Mouse (Mus musculus) spleen, postnatal 36 days (tissue): Measurements from ENCODE around the gene Klhdc10.
A peak's percentile ranks its signal among the peaks of the same experiment; 100 is the strongest.
"Not testable (repeated sequence)": the region's sequence is repeated elsewhere in the genome, so short reads cannot be mapped to it uniquely, and the experiment has no call there.

ENCODE experiments used
- DNase-seq, 2 experiments: peaks; one replicate each; pipeline ENCODE4 v3.0.0; 2022; ENCODE audit warnings: low spot score in 2 of 2, mixed read lengths in 1 of 2

Gene Klhdc10

DNA sequence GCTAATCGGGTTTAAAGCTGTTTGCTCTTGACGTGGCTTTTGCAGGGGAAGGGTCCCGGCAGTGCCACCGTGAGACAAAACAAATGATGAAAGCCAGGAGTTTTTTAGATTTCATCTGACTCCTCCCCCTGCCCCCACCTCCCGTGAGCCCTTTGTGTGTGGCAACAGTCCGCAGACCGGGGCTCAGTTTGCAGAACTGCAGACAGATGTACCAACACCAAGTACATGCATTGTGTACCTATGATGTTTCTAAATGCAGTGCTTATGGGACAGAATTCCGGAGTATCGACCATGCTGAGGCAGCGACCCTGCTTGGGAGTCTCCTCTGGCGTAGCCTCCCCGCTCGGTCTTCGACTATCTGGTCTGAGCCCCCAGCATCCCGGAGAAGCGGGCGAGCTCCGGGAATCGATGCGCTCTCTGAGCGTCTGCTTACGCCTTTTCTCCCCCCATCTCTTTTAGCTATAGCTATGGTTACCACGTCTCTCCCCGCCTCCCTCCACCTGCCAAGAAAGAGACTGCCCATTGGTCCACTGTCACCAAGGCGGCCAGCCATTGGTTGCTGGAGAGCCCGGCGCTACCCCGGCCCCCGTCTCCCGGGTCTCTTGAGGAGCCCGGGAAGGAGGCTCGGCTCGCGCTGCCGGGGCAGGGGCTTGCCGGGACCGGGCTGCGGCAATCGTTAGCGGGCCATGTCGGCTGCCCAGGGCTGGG is at the start of gene Klhdc10:
Klhdc10 (plus strand) TSS at position 561 of the 708 bp plus-strand sequence.
- DNase-seq: peak; percentile 97 to 99

DNA sequence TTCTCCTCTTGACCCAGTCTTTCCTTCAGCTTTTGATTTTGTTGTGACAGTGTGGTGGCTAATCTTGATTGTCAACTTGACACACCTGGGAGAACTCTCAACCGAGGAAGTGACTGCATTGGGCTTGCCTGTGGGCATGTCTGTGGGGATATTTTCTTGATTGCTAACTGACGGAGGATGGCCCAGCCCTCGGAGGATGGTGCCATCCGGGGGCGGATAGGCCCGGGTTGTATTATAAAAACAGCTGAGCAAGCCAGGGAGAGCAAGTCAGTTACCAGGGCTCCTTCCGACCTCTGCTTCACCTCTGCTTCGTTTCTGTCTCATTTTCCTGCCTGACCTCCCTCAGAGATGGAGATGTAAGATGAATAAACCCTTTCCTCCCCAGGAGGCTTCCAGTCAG is 48.9 kb upstream of the Klhdc10 start:
- DNase-seq: no peak

DNA sequence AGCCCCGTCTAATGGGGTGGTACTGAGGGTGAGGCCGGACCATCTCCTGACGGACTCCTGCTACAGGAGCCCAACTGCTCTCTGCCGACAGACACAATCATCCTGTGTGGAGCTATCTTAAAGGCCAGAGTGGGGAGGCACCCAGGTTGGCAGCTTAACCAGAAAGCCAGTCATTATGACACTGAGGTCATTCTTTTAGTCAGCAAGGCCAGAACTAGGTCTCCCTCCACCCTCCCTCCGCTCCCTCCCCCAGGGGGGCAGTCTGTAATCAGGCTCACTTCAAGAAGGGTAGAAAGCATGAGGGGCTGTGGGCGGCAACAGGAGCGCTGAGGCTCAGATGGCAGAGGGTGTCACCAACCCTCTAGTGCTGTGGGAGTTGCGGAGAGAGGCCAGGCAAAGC is 48.0 kb upstream of the Klhdc10 start:
- DNase-seq: no peak

DNA sequence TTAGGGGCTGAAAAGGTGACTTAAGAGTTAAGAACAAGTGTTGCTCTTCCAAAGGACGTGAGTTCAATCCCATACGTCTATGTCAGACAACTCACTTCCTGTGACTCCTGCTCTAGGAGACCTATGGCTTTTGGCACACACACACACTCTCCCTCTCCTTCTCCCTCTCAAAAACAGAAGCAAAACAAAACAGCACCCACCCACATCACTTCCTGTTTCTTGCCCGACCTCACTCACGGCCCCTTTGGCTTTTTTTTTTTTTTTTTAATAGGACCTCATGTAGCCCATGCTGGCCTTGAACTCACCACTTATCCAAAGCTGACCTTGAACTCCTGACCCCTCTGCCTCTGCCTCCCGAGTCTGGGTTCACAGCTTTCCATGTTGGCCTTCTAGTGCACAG is 46.9 kb upstream of the Klhdc10 start:
- DNase-seq: peak; percentile 56 to 65

DNA sequence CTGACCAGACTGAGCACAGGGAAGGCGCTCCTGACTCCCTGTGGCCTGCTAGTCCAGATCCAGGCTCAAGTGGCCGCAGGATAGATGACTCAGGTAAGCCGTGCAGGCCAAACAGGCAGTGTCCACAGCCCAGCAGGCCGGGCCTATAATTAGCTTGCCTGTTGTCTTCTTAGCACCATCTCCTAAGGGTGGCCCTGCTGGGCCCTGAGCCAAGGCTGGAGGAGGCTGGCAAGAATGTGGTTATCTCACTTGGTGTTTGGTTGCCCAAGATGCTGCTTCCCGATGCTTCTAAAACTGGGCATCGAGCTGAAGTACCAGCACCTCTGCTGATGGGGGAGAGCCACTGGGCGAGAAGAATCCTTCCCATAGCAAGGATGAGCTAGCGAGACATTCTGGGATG is 46.0 kb upstream of the Klhdc10 start:
- DNase-seq: peak; percentile 52 to 66

DNA sequence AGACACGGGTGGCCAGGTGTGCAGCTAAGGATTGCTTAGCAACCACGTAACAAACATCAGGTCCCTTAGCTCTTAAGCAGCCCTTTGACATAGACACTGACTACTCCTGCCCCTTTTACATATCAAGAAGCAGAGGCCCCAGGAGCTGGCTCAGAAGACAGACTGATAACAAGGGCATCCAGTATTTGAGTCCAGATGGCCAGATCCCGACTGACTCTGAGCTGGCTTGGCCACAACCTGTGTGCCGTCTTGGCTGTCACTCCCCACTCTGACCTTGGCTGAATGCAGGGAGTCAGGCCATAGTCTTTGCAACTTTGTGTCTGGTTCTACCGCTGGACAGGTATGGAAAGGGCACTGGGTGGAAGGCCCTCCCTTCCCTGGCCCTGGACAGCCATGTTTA is 45.5 kb upstream of the Klhdc10 start:
- DNase-seq: no peak

DNA sequence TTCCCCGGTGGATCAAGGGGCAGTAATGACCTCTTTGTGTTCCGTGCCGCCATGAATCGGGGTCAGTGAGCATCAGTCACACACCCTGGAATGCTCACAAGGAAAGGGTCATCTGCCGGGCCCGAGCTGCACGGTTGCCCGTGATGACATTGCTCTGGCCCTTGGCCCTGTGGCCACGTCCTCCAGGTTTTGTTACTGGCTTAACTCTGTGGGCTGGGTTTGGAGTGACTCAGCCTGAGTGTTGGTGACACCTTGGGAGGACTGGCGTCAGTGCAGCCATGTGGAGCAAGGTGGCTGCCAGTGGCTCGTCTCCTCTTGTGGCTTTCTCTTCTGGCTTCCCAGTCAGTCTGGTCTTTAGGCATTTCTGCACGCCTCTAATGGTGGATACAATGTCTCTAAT is 45.0 kb upstream of the Klhdc10 start:
- no peak for DNase-seq

DNA sequence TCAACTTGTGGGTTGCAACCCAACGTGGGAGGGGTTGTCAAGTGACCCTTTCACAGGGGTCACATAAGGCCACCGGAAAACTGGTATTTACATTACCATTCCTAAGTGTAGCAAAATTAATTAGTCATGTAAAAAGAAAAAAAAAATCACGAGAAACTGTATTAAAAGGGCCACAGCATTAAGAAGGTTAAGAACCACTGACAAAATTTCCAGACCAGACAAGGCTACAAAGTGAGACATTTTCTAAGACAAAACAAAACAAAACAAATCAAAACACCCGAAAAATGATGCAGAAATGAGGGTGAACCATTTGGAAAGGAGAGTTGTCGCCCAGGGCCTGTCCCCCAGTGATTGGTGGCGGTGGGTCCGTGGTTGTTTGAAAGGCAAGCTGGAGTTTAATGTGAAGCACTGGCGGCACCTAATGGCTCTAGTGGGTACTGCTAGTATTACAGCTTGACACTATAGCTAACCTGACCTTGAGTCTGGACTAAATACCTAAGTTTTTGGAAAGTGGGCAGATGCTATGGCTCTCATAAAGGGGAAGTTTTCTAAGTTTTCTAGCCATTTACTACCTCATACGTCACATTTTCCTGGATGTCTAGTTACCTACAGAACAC is 44.0 kb upstream of the Klhdc10 start:
- peak; percentile 69 to 77 for DNase-seq

DNA sequence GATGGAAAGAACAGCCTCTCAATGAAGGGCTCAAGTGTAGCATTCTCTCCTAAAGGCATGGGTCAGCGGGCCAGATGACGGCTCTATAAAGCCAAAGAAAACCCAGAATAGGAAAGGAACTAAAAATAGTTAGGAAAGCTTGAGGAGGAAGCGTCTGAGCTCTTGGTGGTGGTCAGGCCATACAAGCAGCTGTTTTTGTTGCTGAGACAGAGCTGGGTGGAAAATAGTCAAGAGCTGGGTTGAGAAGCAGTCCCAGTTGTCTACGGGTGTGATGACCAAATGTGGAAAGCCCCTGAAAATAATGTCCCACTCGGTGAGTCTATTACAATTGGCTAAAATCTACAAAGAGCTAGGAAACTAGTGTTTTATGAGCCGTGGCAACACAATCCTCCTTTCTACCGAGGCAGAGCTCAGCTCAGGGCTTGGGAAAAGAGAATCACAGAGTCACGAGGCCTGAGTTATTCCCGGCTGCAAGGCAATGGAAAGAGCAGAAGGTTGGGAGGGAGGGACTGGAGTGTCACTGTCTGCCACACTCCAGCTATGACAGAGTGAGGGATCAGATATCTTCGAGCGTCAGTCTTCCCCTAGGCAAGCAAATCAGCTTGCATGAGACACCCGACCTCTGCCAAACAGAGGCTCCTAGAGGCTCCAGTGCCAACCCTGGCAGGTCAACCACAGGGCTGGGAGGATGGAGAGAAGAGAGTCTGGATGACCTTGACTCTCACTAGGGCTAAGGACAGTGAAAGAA is 41.7 kb upstream of the Klhdc10 start:
- no peak for DNase-seq

DNA sequence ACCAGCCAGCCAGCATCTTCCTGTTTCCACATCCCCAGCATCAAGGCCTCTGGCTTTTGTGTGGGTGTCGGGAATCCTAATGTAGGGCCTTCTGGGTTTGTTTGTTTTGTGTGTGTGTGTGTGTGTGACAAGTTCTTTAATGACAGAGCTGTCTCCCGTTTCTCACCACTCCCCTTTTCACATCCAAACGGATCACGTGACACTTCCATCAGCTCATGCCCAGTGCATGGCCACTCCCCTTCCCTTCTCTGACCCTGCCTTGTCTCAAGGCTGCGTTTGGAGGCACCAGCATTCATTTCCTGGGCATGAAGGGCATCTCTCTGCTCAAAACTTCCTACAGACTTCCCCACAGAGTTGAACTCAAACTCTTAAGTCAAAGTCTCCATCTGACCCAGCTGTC is 37.9 kb upstream of the Klhdc10 start:
- no peak for DNase-seq

DNA sequence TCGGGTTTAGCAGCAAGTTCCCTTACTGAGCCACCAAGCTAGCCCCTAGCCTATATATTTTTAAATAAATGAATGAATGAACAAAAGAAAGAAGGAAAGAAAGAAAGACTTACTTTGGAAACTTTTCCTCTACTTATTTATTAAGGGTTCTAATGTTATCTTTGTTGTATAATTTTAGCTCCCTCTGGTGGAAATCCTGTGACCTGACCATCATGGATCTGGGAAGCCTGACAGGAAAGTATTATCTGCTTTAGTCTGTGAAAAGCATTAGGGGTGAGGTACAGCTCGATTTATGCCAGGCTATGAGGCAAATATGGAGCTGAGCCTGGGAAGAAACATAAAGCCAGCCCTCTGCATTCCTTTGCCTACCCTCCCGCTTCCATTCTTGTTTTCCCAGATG is 32.4 kb upstream of the Klhdc10 start:
- DNase-seq: no peak

DNA sequence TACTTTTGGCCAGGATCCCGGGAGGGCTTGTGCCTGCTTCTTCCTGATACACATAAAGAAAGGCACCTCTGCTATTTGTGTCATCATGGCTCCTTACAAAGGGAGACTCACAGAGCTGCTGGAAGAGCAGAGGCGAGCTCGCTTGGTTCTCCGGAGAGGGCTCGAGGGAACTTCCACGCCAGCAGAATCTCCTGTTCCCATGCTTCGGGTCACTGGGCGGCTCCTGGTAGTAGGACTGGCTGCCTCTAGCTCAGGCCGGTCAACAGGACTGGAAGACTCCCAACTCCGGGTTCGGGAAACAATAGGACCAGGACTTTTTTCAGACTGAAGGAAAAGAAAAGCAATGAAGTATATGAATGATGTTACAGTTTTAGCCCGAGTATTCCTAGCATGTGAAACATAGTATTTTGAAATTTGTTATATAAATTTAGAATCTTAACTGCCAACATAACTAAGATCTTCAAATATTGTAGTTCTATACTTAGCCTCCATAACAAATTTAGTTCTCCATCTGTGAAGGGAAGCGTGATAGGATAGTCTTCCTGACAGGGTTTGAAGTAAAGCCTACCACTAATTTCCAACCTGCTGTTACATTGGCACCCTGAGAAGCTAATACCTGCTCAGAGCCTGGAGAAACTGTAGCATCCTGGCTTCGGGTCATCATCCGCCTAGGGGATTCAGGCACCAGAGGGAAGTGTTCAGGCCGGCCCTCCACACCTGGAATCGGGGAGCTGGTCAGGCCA is 28.9 kb upstream of the Klhdc10 start:
- DNase-seq: no peak

DNA sequence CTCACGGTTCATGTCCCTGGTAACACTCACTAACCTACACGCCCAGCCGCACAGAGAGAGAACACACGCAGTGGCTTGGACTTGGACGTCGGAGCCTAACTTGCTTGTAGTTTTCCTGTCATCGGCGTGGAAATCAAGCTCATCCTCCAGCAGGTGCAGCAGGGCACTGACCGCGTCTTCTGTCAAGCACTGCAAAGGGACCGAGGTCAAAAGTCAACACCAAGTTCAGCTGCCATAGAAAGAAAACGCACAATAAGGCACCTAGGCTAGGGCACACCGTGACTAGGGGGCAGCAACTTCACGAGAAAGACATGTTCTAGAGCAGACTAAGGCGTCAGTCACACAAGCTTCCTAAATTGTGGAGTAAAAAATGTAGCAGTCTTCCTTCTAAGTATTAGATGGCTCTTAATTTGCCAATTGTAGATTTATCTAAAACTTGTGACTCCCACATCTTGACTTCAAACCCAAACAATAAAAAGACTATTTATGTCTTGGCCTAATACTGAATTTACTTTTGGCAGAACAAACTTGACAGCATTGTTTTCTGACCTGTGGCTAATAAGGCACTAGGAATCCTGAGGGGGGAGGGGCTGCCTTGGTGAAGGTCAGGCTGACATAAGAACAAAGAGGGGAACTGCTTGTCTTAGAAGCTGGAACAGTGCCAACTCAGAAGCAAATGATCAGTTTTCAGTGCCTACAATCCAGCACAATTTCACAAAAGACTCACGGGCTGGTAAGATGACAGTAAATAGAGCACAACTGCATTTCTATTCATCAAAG is 26.7 kb upstream of the Klhdc10 start:
- no peak for DNase-seq

DNA sequence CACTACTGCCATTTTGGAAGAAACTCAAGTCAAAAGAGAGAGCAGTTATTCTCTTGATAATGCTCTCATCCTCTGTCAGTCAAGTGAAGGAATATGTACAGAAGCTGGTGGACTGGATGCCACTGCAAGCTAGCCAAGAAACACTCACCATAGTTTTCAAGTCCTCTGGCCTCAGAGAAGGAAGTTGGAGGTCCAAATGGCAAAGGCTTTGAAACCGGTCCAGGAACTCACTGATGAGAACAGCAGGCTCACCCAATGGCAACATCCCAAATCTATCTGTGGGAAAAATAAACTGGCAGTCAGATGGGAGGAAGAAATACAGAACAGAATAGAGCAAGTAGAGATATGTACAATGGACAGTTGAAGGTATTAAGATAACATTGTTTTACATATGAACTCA is 25.9 kb upstream of the Klhdc10 start:
- no peak for DNase-seq

DNA sequence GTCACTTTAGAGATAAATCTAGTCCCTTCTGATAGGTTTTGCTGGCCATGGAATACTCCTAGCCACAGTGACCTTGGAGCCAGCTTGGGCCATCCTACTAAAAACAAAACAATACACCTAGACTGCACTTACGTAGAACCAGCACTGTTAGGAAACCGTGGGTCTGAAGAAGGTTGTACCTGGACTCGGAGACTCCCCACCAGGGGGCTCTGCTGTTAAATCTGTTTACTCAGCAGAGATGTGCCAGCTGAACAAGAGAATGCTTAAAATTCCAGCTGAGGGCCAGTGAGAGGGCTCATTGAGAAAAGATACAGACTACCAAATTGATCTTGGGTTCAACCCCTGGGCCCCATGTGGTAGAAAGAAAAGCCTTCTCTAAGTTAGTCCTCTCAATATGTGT is 20.6 kb upstream of the Klhdc10 start:
- DNase-seq: no peak

DNA sequence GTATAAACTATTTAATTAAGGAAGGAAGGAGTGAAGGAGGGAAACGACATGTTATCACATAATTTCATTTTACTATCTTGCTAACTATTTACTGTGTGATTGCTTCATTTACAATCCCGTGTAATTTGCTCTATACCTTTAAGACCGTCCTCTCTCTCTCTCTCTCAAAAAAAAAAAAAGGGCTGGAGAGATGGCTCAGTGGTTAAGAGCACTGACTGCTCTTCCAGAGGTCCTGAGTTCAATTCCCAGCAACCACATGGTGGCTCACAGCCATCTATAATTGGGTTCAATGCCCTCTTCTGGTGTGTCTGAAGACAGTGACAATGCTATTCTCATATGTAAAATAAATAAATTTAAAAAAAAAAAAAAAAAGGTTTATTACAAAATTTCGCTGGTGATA is 11.4 kb upstream of the Klhdc10 start:
- not testable (repeated sequence) for DNase-seq

DNA sequence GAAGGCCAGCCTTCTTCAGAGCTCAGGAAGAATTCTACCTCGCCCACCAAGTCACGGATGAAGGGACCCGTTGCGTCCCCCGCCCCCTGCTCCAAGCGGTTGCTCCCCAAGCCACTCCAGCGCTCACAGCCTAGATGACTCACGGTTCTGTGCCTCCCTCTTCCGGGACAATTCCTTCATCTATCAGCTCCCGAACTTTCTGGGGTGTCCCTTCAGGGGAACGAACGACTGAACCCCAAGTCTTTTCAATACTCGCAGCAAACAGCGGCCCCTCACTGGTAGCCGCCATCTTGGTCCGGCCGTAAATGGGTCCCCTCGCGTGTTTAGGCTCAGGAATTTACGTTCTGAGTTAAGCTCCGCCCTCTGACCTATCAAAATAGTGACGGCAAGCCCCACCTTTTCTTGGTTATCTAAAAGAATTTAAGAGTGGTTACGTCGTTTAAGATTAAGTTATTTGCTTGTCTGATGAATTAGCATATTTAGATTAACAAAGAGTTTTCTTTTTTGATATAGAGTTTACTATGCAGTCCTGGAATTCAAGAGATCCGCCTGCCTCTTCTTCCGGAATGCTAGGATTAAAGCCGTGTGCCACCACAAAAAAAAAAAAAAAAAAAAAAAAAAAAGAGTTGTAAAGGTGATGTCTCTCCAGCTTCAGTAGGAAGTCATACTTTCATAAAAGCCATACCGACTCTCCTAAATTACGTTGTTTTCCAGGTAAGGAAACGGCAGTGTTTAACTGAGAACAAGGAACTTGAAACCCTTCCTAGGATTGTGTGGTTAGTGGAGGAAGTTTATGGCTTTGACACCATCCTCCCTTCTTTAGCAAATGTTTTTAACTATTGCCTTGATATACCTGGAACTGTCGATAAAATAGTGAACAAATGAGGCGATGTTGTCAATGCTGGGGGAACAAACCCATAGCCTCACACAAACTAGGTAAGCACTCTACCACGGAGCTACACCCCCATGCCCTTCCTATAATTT is 10.7 kb upstream of the Klhdc10 start, which contains the start of gene Zc3hc1:
Zc3hc1 (minus strand) TSS at position 315 of the 984 bp plus-strand sequence.
- DNase-seq: peak; percentile 80 to 86

DNA sequence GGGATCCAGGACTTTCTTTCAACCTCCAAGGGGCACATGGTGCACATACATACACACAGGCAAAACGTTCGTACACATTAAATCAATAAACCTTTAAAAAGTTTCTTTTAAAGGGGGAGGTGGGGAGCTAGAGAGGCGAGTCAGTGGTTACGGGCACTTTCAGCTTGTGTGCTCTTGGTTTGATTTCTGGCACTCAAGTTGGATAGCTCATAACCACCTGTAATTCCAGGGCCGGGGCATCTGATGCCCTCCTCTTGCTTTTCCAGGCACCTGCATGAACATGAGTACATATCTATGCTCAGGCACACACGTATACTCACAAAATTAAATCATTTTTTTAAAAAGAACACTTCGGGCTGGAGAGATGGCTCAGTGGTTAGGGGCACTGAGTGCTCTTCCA is 9.7 kb upstream of the Klhdc10 start:
- no peak for DNase-seq

DNA sequence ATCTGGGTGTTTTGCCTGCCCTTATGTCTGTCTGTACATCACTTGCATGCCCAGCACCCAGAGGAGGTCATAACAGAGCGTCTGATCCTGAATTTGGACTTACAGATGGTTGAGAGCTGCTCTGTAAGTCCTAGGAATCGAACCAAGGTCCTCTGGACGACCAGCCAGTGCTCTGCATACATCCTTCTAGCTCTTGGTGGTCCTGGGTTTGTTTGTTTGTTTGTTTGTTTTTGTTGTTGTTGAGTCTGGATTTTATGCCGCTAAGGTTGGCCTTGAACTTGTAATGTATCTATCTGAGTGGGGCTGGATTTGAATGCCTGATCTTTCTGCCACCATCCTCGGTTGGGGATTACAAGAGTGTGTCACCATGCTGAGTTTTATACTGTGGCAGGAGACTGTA is 1.5 kb upstream of the Klhdc10 start:
- no peak for DNase-seq

DNA sequence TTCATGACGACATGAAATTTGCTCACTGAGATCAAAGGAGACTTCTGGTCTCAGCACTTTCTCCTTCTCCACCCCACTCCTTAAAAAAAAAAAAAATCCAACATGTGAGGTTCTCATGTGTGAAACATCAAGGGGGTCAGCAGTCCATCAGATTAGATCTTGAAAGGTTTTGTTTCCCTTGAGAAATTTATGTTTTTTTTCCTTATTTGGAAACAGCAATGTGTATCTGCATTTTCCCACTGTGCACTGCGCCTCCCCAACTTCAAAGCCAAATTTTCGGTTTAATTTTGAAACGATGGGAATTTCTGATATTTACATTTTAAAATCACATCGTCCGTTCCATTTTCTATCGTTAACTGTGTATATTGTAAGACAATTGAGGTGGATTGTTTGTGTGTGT is 952 bp upstream of the Klhdc10 start:
- DNase-seq: no peak
